Mouse (Mus musculus): ENCODE results near the gene Gal3st3. TPM values are rescaled to one million over a fixed set of nuclear protein-coding genes. Genes with fewer than 3 reads are reported as not detected.
A peak's percentile ranks its signal among the peaks of the same experiment; 100 is the strongest.

Gal3st3 gene
- polyA plus RNA-seq, 1 experiment from 2014 or later: 42.3 TPM

DNA sequence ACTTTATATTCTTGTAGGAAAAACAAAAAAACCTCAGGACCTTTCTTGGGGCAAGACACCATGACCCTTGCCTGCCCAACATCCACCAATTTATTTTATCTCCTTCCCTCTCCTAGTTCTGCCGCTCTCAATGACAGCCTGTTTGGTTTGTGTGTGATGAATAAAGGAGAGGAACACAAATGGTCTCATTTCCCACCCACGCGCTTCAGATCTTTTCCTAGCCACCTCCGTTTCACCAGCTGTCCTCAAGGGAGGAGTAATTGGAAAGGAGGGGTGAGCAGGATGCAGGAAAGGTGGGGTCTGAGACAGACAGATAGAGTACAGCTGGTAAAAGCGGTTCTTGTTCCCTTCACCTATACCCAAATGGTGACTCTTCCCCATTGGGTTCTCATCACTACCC is 1.5 kb upstream of the Gal3st3 start:
- no peak for ATAC-seq
- Histone ChIP-seq H3K4me2 (ENCODE audit: low read length) (no peak overlapping the region), H3K36me3 (ENCODE audit: control insufficient read depth, insufficient read depth, low read length) (peaks cover 8% of the 10 kb centered on the region), H3K27me3 (replicated peaks; ENCODE audit: control insufficient read depth, insufficient read depth, low read length) (no peaks in the 10 kb centered on the region), H3K9me3 (ENCODE audit: control insufficient read depth, low read length) (no peaks in the 10 kb centered on the region), H3K9ac (ENCODE audit: low read depth, low read length) (no peak overlapping the region), H3K4me1 (ENCODE audit: control insufficient read depth, insufficient read depth, low read depth, low read length) (peaks cover 32% of the 10 kb centered on the region), H3K27ac (ENCODE audit: low read depth, low read length) (no peak overlapping the region), H3K4me3 (ENCODE audit: low read length) (no peak overlapping the region)
- WGBS: 80% methylated on average over 5 of the region's 5 CpGs

DNA sequence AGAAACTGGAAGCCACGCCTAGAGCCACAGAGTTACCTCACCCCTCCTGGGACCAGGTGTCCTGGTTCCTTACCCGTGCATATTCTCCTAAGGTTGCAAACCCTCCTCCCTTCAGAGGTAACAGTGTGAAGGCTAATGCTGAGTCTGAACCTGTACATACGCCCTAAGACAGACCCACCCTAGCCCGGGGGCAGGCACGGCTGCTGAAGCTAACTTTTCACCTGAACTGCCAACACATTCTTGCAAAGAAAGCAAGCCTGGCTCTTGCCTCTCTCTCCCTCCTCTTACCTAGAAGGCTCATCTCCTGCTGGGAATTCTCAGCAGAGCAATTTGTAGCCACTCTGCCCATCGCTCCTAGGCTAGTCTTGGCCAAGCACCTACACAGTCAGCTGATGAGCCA is 2.5 kb downstream of the Gal3st3 start:
- Histone ChIP-seq H3K4me1 (ENCODE audit: control insufficient read depth, insufficient read depth, low read depth, low read length) (peaks cover 21% of the 10 kb centered on the region), H3K27me3 (replicated peaks; ENCODE audit: control insufficient read depth, insufficient read depth, low read length) (no peaks in the 10 kb centered on the region), H3K4me3 (ENCODE audit: low read length) (no peak overlapping the region), H3K9me3 (ENCODE audit: control insufficient read depth, low read length) (no peaks in the 10 kb centered on the region), H3K9ac (ENCODE audit: low read depth, low read length) (no peak overlapping the region), H3K36me3 (ENCODE audit: control insufficient read depth, insufficient read depth, low read length) (peaks cover 11% of the 10 kb centered on the region), H3K4me2 (ENCODE audit: low read length) (no peak overlapping the region), H3K27ac (ENCODE audit: low read depth, low read length) (no peak overlapping the region)
- 86% methylated on average over 6 of the region's 6 CpGs for WGBS
- no peak for ATAC-seq

DNA sequence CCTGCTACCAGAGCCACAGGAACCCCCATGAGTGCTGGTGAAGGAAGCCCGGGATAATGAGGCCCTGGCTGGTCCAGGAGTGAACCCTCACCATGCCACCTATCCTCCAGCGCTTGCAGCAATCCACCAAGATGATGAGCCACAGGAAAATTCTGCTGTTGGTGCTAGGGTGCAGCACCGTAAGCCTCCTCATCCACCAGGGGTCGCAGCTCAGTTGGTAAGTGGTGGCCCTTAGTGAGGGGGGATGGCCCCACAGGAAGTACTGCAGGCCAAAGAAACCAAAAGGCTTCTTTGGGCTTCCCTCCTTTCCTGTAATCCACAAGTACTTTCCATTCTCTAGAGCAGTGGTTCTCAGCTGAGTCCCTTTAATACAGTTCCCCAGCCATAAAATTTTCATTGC is 4.3 kb downstream of the Gal3st3 start:
- peaks cover 22% of the 10 kb centered on the region for H3K36me3 ChIP-seq (ENCODE audit: control insufficient read depth, insufficient read depth, low read length)
- WGBS: 17% methylated on average over 4 of the region's 4 CpGs
- ATAC-seq: no peak

DNA sequence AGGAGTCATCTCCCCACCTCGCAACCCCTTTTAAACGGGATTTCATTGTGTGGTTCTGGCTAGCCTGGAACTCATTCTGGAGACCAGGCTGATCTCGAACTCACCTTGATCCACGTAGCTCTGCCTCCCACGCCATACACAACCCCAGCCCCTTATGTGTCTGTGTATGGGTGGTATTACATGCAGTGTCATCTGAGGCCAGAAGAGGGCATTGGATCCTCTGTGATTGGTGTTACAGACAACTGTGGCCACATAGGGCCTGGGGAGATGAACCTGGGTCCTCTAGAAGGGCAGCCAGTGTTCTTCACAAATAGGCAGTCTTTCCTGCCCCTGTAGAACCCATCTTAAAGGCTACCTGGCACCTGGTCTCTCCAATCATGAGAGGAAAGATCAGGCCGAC is 8.1 kb downstream of the Gal3st3 start:
- H3K9ac ChIP-seq (ENCODE audit: low read depth, low read length): no peak overlapping the region
- H3K27me3 ChIP-seq (replicated peaks; ENCODE audit: control insufficient read depth, insufficient read depth, low read length): no peaks in the 10 kb centered on the region
- H3K36me3 ChIP-seq (ENCODE audit: control insufficient read depth, insufficient read depth, low read length): peaks cover 30% of the 10 kb centered on the region
- no peaks in the 10 kb centered on the region for H3K4me1 ChIP-seq (ENCODE audit: control insufficient read depth, insufficient read depth, low read depth, low read length)
- H3K4me2 ChIP-seq (ENCODE audit: low read length): no peak overlapping the region
- ATAC-seq: no peak
- H3K27ac ChIP-seq (ENCODE audit: low read depth, low read length): no peak overlapping the region
- H3K9me3 ChIP-seq (ENCODE audit: control insufficient read depth, low read length): peaks cover 6% of the 10 kb centered on the region
- WGBS: 84% methylated on average over 6 of the region's 6 CpGs
- no peak overlapping the region for H3K4me3 ChIP-seq (ENCODE audit: low read length)

More for the DNA sequence above, 4.3 kb downstream of the Gal3st3 start:
- Histone ChIP-seq H3K4me1 (ENCODE audit: control insufficient read depth, insufficient read depth, low read depth, low read length) (peaks cover 13% of the 10 kb centered on the region), H3K4me3 (ENCODE audit: low read length) (no peak overlapping the region), H3K9ac (ENCODE audit: low read depth, low read length) (no peak overlapping the region), H3K9me3 (ENCODE audit: control insufficient read depth, low read length) (peaks cover 5% of the 10 kb centered on the region), H3K27me3 (replicated peaks; ENCODE audit: control insufficient read depth, insufficient read depth, low read length) (no peaks in the 10 kb centered on the region), H3K27ac (ENCODE audit: low read depth, low read length) (no peak overlapping the region), H3K4me2 (ENCODE audit: low read length) (no peak overlapping the region)

DNA sequence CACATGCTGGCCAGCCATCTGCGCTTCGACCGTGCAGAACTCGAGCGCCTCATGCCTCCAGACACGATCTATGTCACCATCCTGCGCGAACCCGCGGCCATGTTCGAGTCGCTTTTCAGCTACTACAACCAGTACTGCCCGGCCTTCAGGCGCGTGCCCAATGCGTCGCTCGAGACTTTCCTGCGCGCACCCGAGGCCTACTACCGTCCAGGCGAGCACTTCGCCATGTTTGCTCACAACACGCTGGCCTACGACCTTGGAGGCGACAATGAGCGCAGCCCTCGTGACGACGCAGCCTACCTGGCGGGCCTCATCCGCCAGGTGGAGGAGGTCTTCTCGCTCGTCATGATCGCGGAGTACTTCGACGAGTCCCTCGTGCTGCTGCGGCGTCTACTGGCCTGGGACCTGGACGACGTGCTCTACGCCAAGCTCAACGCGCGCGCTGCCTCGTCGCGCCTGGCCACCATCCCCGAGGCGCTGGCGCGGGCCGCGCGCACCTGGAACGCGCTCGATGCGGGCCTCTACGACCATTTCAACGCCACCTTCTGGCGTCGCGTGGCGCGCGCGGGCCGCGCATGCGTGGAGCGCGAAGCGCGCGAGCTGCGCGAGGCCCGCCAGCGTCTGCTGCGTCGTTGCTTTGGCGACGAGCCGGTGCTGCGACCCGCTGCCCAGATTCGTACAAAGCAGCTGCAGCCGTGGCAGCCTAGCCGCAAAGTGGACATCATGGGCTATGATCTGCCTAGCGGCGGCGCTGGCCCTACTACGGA is 9.0 kb downstream of the Gal3st3 start:
- H3K36me3 ChIP-seq (ENCODE audit: control insufficient read depth, insufficient read depth, low read length): peaks cover 30% of the 10 kb centered on the region
- ATAC-seq: no peak
- H3K4me1 ChIP-seq (ENCODE audit: control insufficient read depth, insufficient read depth, low read depth, low read length): no peaks in the 10 kb centered on the region
- no peaks in the 10 kb centered on the region for H3K27me3 ChIP-seq (replicated peaks; ENCODE audit: control insufficient read depth, insufficient read depth, low read length)
- peak overlapping the region; percentile 42 for H3K4me2 ChIP-seq (ENCODE audit: low read length)
- 40% methylated on average over 98 of the region's 98 CpGs for WGBS
- H3K9ac ChIP-seq (ENCODE audit: low read depth, low read length): peak overlapping the region; percentile 17; the same call in 1 of the 2 replicates
- H3K27ac ChIP-seq (ENCODE audit: low read depth, low read length): no peak overlapping the region
- peaks cover 6% of the 10 kb centered on the region for H3K9me3 ChIP-seq (ENCODE audit: control insufficient read depth, low read length)
- H3K4me3 ChIP-seq (ENCODE audit: low read length): peak overlapping the region; percentile 8; the same call in 1 of the 2 replicates

DNA sequence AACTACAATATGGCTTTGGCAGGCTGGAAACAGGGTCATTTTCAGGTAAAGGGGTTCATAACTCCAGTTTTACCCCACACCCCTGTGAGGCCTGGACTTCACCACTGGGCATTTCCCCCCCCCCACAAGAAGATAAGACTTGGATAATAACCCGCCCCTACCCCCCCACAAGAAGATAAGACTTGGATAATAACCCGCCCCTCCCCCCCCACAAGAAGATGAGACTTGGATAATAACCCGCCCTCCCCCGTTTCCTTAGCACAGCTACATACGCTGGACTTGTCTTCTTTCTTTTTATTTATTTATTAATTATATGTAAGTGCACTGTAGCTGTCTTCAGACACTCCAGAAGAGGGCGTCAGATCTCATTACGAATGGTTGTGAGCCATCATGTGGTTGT is 10.9 kb downstream of the Gal3st3 start:
- Histone ChIP-seq H3K27ac (ENCODE audit: low read depth, low read length) (no peak overlapping the region), H3K4me3 (ENCODE audit: low read length) (no peak overlapping the region), H3K36me3 (ENCODE audit: control insufficient read depth, insufficient read depth, low read length) (peaks cover 26% of the 10 kb centered on the region), H3K4me2 (ENCODE audit: low read length) (no peak overlapping the region), H3K9me3 (ENCODE audit: control insufficient read depth, low read length) (peaks cover 6% of the 10 kb centered on the region), H3K9ac (ENCODE audit: low read depth, low read length) (no peak overlapping the region), H3K27me3 (replicated peaks; ENCODE audit: control insufficient read depth, insufficient read depth, low read length) (no peaks in the 10 kb centered on the region), H3K4me1 (ENCODE audit: control insufficient read depth, insufficient read depth, low read depth, low read length) (no peaks in the 10 kb centered on the region)
- ATAC-seq: no peak
- 89% methylated on average over 7 of the region's 7 CpGs for WGBS

DNA sequence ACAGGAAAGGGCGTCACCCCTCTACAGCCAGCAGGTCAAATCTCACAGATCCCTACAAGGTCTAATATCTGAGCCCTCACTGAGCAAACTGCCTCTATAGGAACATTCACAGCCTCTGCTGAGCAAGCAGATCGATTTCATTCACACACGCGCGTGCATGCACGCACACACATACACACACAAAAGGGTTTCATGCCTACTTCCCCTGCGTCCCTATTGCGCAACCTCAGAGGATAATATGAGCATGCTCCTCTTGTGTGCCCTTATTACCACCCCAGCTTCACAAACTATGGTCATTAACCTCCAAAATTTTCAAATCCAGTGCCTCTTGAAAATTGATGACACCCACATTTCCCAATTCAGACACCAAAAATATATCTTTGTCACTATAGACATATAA is 15.1 kb downstream of the Gal3st3 start:
- no peak for ATAC-seq
- Histone ChIP-seq H3K4me2 (ENCODE audit: low read length) (no peak overlapping the region), H3K9ac (ENCODE audit: low read depth, low read length) (no peak overlapping the region), H3K9me3 (ENCODE audit: control insufficient read depth, low read length) (peaks cover 3% of the 10 kb centered on the region; the same call in 1 of the 2 replicates), H3K27ac (ENCODE audit: low read depth, low read length) (no peak overlapping the region), H3K27me3 (replicated peaks; ENCODE audit: control insufficient read depth, insufficient read depth, low read length) (no peaks in the 10 kb centered on the region), H3K4me3 (ENCODE audit: low read length) (no peak overlapping the region), H3K4me1 (ENCODE audit: control insufficient read depth, insufficient read depth, low read depth, low read length) (no peaks in the 10 kb centered on the region), H3K36me3 (ENCODE audit: control insufficient read depth, insufficient read depth, low read length) (no peaks in the 10 kb centered on the region; the same call in 1 of the 2 replicates)
- WGBS: 94% methylated on average over 8 of the region's 8 CpGs

DNA sequence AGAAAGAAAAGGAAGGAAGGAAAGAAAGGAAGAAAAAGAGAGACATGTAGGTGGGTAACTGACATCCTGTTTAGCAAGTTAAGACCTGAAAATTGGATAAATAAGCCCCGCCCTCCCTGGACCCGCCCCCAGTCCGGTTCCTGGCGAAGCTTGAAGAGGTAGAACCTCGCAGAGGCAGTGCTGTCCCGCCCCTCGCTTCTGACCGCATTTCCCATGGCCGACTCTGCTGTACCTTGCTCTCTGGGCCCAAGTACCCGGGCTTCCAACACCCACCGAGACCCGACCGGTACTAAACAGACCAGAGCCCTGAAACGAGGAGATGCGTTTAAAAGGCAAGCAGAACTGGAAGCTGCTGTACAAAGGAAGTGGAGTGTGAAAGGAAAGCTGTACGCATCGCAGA is 25.7 kb downstream of the Gal3st3 start:
- Histone ChIP-seq H3K27me3 (replicated peaks; ENCODE audit: control insufficient read depth, insufficient read depth, low read length) (no peaks in the 10 kb centered on the region), H3K27ac (ENCODE audit: low read depth, low read length) (no peak overlapping the region), H3K9ac (ENCODE audit: low read depth, low read length) (no peak overlapping the region), H3K4me1 (ENCODE audit: control insufficient read depth, insufficient read depth, low read depth, low read length) (no peaks in the 10 kb centered on the region), H3K36me3 (ENCODE audit: control insufficient read depth, insufficient read depth, low read length) (no peaks in the 10 kb centered on the region), H3K4me2 (ENCODE audit: low read length) (no peak overlapping the region), H3K4me3 (ENCODE audit: low read length) (no peak overlapping the region), H3K9me3 (ENCODE audit: control insufficient read depth, low read length) (no peaks in the 10 kb centered on the region)
- 58% methylated on average over 17 of the region's 17 CpGs for WGBS
- ATAC-seq: no peak

DNA sequence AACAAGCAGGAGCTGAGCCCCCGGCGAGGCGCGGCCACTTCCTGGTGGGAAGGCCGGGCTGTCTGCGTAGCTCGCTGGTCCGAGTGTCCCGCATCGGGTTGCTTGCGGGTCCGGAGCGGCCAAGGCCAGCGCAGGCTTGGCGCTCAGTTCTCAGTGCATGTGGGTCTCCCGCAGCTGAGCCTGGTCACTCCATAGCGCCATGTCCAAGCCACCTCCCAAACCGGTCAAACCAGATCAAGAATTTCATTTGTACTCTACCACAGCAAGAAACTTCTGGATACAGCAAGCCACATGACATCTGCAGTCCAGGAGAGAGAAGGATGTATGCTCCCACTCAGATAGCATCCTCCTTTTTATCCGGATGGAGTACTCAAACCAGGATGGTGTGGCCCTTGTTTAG is 29.8 kb downstream of the Gal3st3 start:
- no peak overlapping the region for H3K4me2 ChIP-seq (ENCODE audit: low read length)
- no peak overlapping the region for H3K9ac ChIP-seq (ENCODE audit: low read depth, low read length)
- H3K4me3 ChIP-seq (ENCODE audit: low read length): no peak overlapping the region
- 72% methylated on average over 19 of the region's 19 CpGs for WGBS
- H3K27me3 ChIP-seq (replicated peaks; ENCODE audit: control insufficient read depth, insufficient read depth, low read length): no peaks in the 10 kb centered on the region
- H3K9me3 ChIP-seq (ENCODE audit: control insufficient read depth, low read length): no peaks in the 10 kb centered on the region
- ATAC-seq: no peak
- H3K27ac ChIP-seq (ENCODE audit: low read depth, low read length): no peak overlapping the region
- no peaks in the 10 kb centered on the region for H3K4me1 ChIP-seq (ENCODE audit: control insufficient read depth, insufficient read depth, low read depth, low read length)
- H3K36me3 ChIP-seq (ENCODE audit: control insufficient read depth, insufficient read depth, low read length): no peaks in the 10 kb centered on the region
